Mouse (Mus musculus) CH12.LX (cell line): ENCODE results near the gene Prpf19. TPM values are rescaled to one million over a fixed set of nuclear protein-coding genes. Genes with fewer than 3 reads are reported as not detected.

Experiments used
- DNase-seq: peaks from one replicate; pipeline ENCODE4 v3.0.0-alpha.2; 2013; ENCODE audit errors: extremely low read depth
- H3K27ac ChIP-seq: 2 replicates; pipeline ENCODE4 v1.5.1; 2012; ENCODE audit warnings: low read depth, mild to moderate bottlenecking, control low read depth, moderate library complexity; ENCODE audit not compliant: insufficient read depth
- H3K27me3 ChIP-seq: replicated peaks from 2 replicates; pipeline ENCODE3; 2012; ENCODE audit warnings: inconsistent platforms
- H3K36me3 ChIP-seq, 2 experiments: replicated peaks in 1 of 2; 2 replicates each; pipeline versions ENCODE3 to v1.6.1; 2012; ENCODE audit warnings: inconsistent platforms in 1 of 2, low read length in 1 of 2, mild to moderate bottlenecking in 1 of 2, mixed read lengths in 1 of 2, moderate library complexity in 1 of 2; ENCODE audit not compliant: control insufficient read depth in 1 of 2, insufficient read depth in 1 of 2
- H3K4me1 ChIP-seq, 2 experiments: 2 replicates each; pipeline ENCODE4 v1.6.1; 2012; ENCODE audit warnings: inconsistent platforms in 1 of 2, moderate library complexity in 1 of 2; ENCODE audit not compliant: insufficient read depth in 2 of 2, control insufficient read depth in 1 of 2
- H3K4me2 ChIP-seq: 2 replicates; pipeline ENCODE4 v1.6.1; 2012; ENCODE audit warnings: low read depth, mild to moderate bottlenecking, control low read depth; ENCODE audit not compliant: poor library complexity, insufficient read depth, severe bottlenecking
- H3K4me3 ChIP-seq, 3 experiments: fragments of 150-350 bp in 1 of 3; sonication (generic) in 1 of 3; replicated peaks in 1 of 3; 2 replicates each; pipeline versions ENCODE3 to v1.5.1; 2011 to 2012; ENCODE audit warnings: low read depth in 2 of 3, low read length in 2 of 3, mild to moderate bottlenecking in 2 of 3, moderate library complexity in 2 of 3, control low read depth in 1 of 3, improper control_type of control experiment in 1 of 3, inconsistent platforms in 1 of 3, mixed read lengths in 1 of 3; ENCODE audit not compliant: poor library complexity in 1 of 3
- H3K79me2 ChIP-seq: replicated peaks from 2 replicates; pipeline ENCODE4 v1.6.1; 2012; ENCODE audit warnings: mild to moderate bottlenecking, moderate library complexity; ENCODE audit not compliant: control insufficient read depth, poor library complexity, insufficient read depth, severe bottlenecking; ENCODE audit errors: extremely low read depth
- H3K9ac ChIP-seq: 2 replicates; pipeline ENCODE4 v1.6.1; 2012; ENCODE audit warnings: low read depth, mild to moderate bottlenecking, control low read depth, moderate library complexity; ENCODE audit not compliant: insufficient read depth
- H3K9me3 ChIP-seq: replicated peaks from 2 replicates; pipeline ENCODE3; 2012; ENCODE audit warnings: low read length, inconsistent platforms, mixed read lengths
- CHD1 ChIP-seq: IDR thresholded peaks from 2 replicates; pipeline ENCODE4 v1.6.1; 2012; ENCODE audit warnings: low read depth, low read length, improper control_type of control experiment, inconsistent platforms
- CHD2 ChIP-seq: IDR thresholded peaks from 2 replicates; pipeline ENCODE4 v1.6.1; 2011; ENCODE audit warnings: low read length, improper control_type of control experiment
- E2F4 ChIP-seq: IDR thresholded peaks from 2 replicates; pipeline ENCODE4 v1.6.1; 2011; ENCODE audit warnings: low read depth, low read length, improper control_type of control experiment; ENCODE audit not compliant: insufficient replicate concordance
- EP300 ChIP-seq: IDR thresholded peaks from 2 replicates; pipeline ENCODE4 v1.6.1; 2011; ENCODE audit warnings: low read length, improper control_type of control experiment
- ETS1 ChIP-seq: conservative IDR thresholded peaks from 2 replicates; pipeline ENCODE4 v1.6.1; 2012; ENCODE audit warnings: low read depth, mild to moderate bottlenecking, inconsistent platforms, low read length, improper control_type of control experiment, moderate library complexity
- IRF4 ChIP-seq: IDR thresholded peaks from 2 replicates; pipeline ENCODE4 v1.6.1; 2014; ENCODE audit warnings: low read depth, mild to moderate bottlenecking, inconsistent platforms, low read length, improper control_type of control experiment
- JUND ChIP-seq: conservative IDR thresholded peaks from 2 replicates; pipeline ENCODE4 v1.6.1; 2011; ENCODE audit warnings: low read depth, low read length, improper control_type of control experiment
- KAT2A ChIP-seq: IDR thresholded peaks from 2 replicates; pipeline ENCODE4 v1.6.1; 2012; ENCODE audit warnings: low read length, improper control_type of control experiment, inconsistent platforms; ENCODE audit not compliant: insufficient replicate concordance
- MXI1 ChIP-seq: IDR thresholded peaks from 2 replicates; pipeline ENCODE4 v1.6.1; 2011; ENCODE audit warnings: mild to moderate bottlenecking, low read depth, low read length, improper control_type of control experiment
- NRF1 ChIP-seq: IDR thresholded peaks from 2 replicates; pipeline ENCODE4 v1.6.1; 2014; ENCODE audit warnings: low read depth, mild to moderate bottlenecking, inconsistent platforms, low read length, improper control_type of control experiment, moderate library complexity
- PAX5 ChIP-seq: IDR thresholded peaks from 2 replicates; pipeline ENCODE4 v1.6.1; 2012; ENCODE audit warnings: low read length, inconsistent platforms, mixed read lengths
- POLR2AphosphoS2 ChIP-seq: IDR thresholded peaks from 2 replicates; pipeline ENCODE4 v1.6.1; 2011; ENCODE audit warnings: low read depth, low read length, improper control_type of control experiment
- SMC3 ChIP-seq: IDR thresholded peaks from 2 replicates; pipeline ENCODE4 v1.6.1; 2011; ENCODE audit warnings: low read depth, low read length, improper control_type of control experiment
- TBP ChIP-seq: conservative IDR thresholded peaks from 2 replicates; pipeline ENCODE4 v1.6.1; 2011; ENCODE audit warnings: low read depth, low read length, improper control_type of control experiment
- ZKSCAN1 ChIP-seq: IDR thresholded peaks from 2 replicates; pipeline ENCODE4 v1.6.1; 2012; ENCODE audit warnings: low read depth, inconsistent platforms, low read length, improper control_type of control experiment, borderline replicate concordance
- ZMIZ1 ChIP-seq: IDR thresholded peaks from 2 replicates; pipeline ENCODE4 v1.6.1; 2012; ENCODE audit warnings: low read depth, mild to moderate bottlenecking, inconsistent platforms, low read length, improper control_type of control experiment
- ZNF384 ChIP-seq: IDR thresholded peaks from 2 replicates; pipeline ENCODE4 v1.6.1; 2012; ENCODE audit warnings: low read depth, low read length, improper control_type of control experiment, inconsistent platforms
- dilution Hi-C: fragments of 300-500 bp; cut with MboI; formaldehyde crosslinking; loops from 2 replicates; pipeline ENCODE4 v1.14.3; 2020; ENCODE audit warnings: low sequenced_read_pairs; ENCODE audit not compliant: extremely low pct_unique_long_range_greater_than_20kb, extremely low pct_ligation_motif_present
- in situ Hi-C: fragments of 300-500 bp; cut with MboI; formaldehyde crosslinking; loops from 3 replicates; pipeline ENCODE4 v1.14.3; 2019; ENCODE audit warnings: low sequenced_read_pairs, low pct_ligation_motif_present, low pct_unique_long_range_greater_than_20kb, mixed read lengths
- polyA plus RNA-seq: library from polyadenylated mRNA; unstranded; fragments of >175 nt; gene quantifications from 2 replicates; pipeline ENCODE4 v1.2.1, GENCODE M21; 2012; ENCODE audit warnings: low read depth; ENCODE audit not compliant: insufficient read length
- total RNA-seq, 2 experiments: library from RNA; depleted of rRNA; stranded (reverse); fragments of 300-350 nt in 1 of 2; fragments of >200 nt in 1 of 2; gene quantifications; 2 replicates each; pipeline ENCODE4 v1.2.3; 2012 to 2014

Prpf19 gene
- total and polyA plus RNA-seq, 3 experiments, result 115 to 357 (median 355) TPM

- peak overlapping the region; percentile 54 for H3K9ac ChIP-seq
- H3K27ac ChIP-seq, result no peak overlapping the region
- H3K79me2 ChIP-seq, result peaks cover 31% of the 10 kb centered on the region
- DNase-seq, result no peak
- no peak for TF ChIP-seq ETS1
- TF ChIP-seq ZMIZ1, result no peak
- no peak for TF ChIP-seq E2F4
- no peak for TF ChIP-seq TBP
- TF ChIP-seq NRF1, result no peak
- TF ChIP-seq EP300, result no peak
- no peak for TF ChIP-seq JUND
- no peak for TF ChIP-seq SMC3
- TF ChIP-seq CHD1, result no peak
- no peak for TF ChIP-seq CHD2
- no peak for TF ChIP-seq ZKSCAN1
- peaks cover 21 to 50% of the 10 kb centered on the region in 2 experiments for H3K4me1 ChIP-seq
- in situ Hi-C loops (no loop called here), dilution Hi-C loops (no loop called here)
- H3K27me3 ChIP-seq, result peaks cover 15% of the 10 kb centered on the region
- H3K36me3 ChIP-seq, result peaks cover 30 to 50% of the 10 kb centered on the region in 2 experiments
- H3K4me3 ChIP-seq, result peak overlapping the region; percentile 76 to 91 (median 85)
- H3K4me2 ChIP-seq, result peak overlapping the region; percentile 95
- H3K9me3 ChIP-seq, result no peaks in the 10 kb centered on the region
Observed at GRCm38 (mm10) chr19:10947219-10947618, 52.2 kb downstream of the Prpf19 start.

- DNase-seq, result no peak
- Histone ChIP-seq H3K79me2 (peaks cover 31% of the 10 kb centered on the region), H3K9me3 (no peaks in the 10 kb centered on the region), H3K27ac (no peak overlapping the region), H3K36me3 (peaks cover 19 to 38% of the 10 kb centered on the region in 2 experiments), H3K27me3 (peaks cover 19% of the 10 kb centered on the region), H3K4me1 (peaks cover 21 to 47% of the 10 kb centered on the region in 2 experiments), H3K4me3 (peak overlapping the region; percentile 76 to 91 (median 85)), H3K9ac (peak overlapping the region; percentile 54), H3K4me2 (peak overlapping the region; percentile 95)
- in situ Hi-C loops, result no loop called here
- no peak for TF ChIP-seq MXI1
- TF ChIP-seq KAT2A, result no peak
- TF ChIP-seq IRF4, result no peak
- TF ChIP-seq ZNF384, result no peak
- no peak for TF ChIP-seq ZMIZ1
- no peak for TF ChIP-seq POLR2AphosphoS2
- TF ChIP-seq PAX5, result no peak
- dilution Hi-C loops, result no loop called here
Observed at GRCm38 (mm10) chr19:10948416-10948815, 53.4 kb downstream of the Prpf19 start.
